Mouse (Mus musculus): ENCODE measurements at regions not wholly inside any gene's neighbourhood (a gene's known extent, or its start where the extent isn't known, plus 50 kb on each side); places are given as distances from the start of the nearest gene placed in this dataset.
A peak's percentile ranks its signal among the peaks of the same experiment; 100 is the strongest.

DNA sequence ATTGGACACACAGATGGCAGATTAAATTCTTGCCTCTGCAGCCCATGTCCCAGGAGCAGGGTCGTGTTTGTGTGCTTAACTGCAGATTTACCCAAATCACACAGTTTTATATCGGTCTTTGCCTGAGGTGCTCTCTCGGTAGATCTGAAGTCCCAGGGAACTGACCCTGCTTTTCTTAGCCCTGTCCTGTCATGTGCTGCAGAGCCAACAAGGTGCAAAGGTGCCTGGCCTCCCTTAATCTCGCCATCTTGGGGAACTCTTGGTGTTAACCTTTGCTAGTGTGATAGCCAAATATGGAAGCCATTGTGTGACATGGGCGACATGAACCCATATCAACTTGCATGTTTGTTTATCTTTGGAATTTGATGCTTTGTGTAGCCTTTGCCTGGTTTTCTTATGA is 107.1 kb upstream of the Lyplal1 start:
- no peak overlapping the region for H3K4me3 ChIP-seq (replicated peaks; ENCODE audit: extremely low read depth, low read depth, low read length)
- no peak for DNase-seq
- WGBS: 40% methylated on average over 5 of the region's 5 CpGs
- H3K4me1 ChIP-seq (ENCODE audit: control insufficient read depth, insufficient read depth, low read length): peaks cover 3% of the 10 kb centered on the region
- TF ChIP-seq POLR2A (IDR thresholded peaks at IDR 0.05; ENCODE audit: borderline replicate concordance, extremely low read depth, low read depth, low read length): no peak
- no peak for TF ChIP-seq CTCF (IDR thresholded peaks at IDR 0.05; ENCODE audit: insufficient read depth, low read length)

GRCm38 (mm10) chr1:186223417-186223816 is 106.3 kb upstream of the Lyplal1 start:
- peaks cover 3% of the 10 kb centered on the region for H3K4me1 ChIP-seq (ENCODE audit: control insufficient read depth, insufficient read depth, low read length)
- WGBS: 60% methylated on average over 7 of the region's 7 CpGs
- TF ChIP-seq POLR2A (IDR thresholded peaks at IDR 0.05; ENCODE audit: borderline replicate concordance, extremely low read depth, low read depth, low read length) (no peak), CTCF (IDR thresholded peaks at IDR 0.05; ENCODE audit: insufficient read depth, low read length) (no peak)
- no peak overlapping the region for H3K4me3 ChIP-seq (replicated peaks; ENCODE audit: extremely low read depth, low read depth, low read length)
- no peak for DNase-seq

DNA sequence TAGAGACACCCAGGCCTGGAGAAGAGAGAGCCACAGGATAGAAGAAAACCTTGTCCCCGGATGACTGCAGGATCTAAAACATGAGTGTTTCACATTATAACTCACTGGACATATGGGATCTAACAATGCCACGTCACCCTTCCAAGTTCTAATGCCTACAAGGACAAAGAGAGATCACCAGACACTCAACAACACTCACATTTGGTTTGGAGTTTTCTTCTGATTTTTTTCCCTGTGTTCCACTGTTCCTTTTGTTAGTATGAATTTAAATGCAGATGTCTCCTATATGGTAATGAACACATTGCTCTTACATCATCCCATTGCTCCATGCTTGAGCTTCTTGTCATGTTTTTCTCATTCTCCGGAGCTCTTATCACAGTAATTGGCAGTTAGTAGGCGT is 101.9 kb upstream of the Lyplal1 start:
- WGBS: 82% methylated on average over 4 of the region's 4 CpGs
- H3K4me1 ChIP-seq (ENCODE audit: control insufficient read depth, insufficient read depth, low read length): no peaks in the 10 kb centered on the region
- no peak for DNase-seq
- no peak for TF ChIP-seq CTCF (IDR thresholded peaks at IDR 0.05; ENCODE audit: insufficient read depth, low read length)
- no peak for TF ChIP-seq POLR2A (IDR thresholded peaks at IDR 0.05; ENCODE audit: borderline replicate concordance, extremely low read depth, low read depth, low read length)
- no peak overlapping the region for H3K4me3 ChIP-seq (replicated peaks; ENCODE audit: extremely low read depth, low read depth, low read length)

- H3K4me1 ChIP-seq (ENCODE audit: control insufficient read depth, insufficient read depth, low read length): no peaks in the 10 kb centered on the region
- TF ChIP-seq CTCF (IDR thresholded peaks at IDR 0.05; ENCODE audit: insufficient read depth, low read length): no peak
- TF ChIP-seq POLR2A (IDR thresholded peaks at IDR 0.05; ENCODE audit: borderline replicate concordance, extremely low read depth, low read depth, low read length): no peak
- WGBS: 43% methylated on average over 3 of the region's 3 CpGs
- DNase-seq: no peak
- H3K4me3 ChIP-seq (replicated peaks; ENCODE audit: extremely low read depth, low read depth, low read length): no peak overlapping the region
Observed at GRCm38 (mm10) chr1:186217198-186217597, 100.1 kb upstream of the Lyplal1 start.

GRCm38 (mm10) chr1:186204151-186204550 is 87.0 kb upstream of the Lyplal1 start:
- TF ChIP-seq POLR2A (IDR thresholded peaks at IDR 0.05; ENCODE audit: borderline replicate concordance, extremely low read depth, low read depth, low read length) (no peak), CTCF (IDR thresholded peaks at IDR 0.05; ENCODE audit: insufficient read depth, low read length) (no peak)
- no peaks in the 10 kb centered on the region for H3K4me1 ChIP-seq (ENCODE audit: control insufficient read depth, insufficient read depth, low read length)
- no peak overlapping the region for H3K4me3 ChIP-seq (replicated peaks; ENCODE audit: extremely low read depth, low read depth, low read length)
- no peak for DNase-seq
- 77% methylated on average over 1 of the region's 1 CpGs for WGBS

GRCm38 (mm10) chr1:186202536-186202935 is 85.4 kb upstream of the Lyplal1 start:
- TF ChIP-seq CTCF (IDR thresholded peaks at IDR 0.05; ENCODE audit: insufficient read depth, low read length): no peak
- H3K4me1 ChIP-seq (ENCODE audit: control insufficient read depth, insufficient read depth, low read length): no peaks in the 10 kb centered on the region
- H3K4me3 ChIP-seq (replicated peaks; ENCODE audit: extremely low read depth, low read depth, low read length): no peak overlapping the region
- no peak for DNase-seq

DNA sequence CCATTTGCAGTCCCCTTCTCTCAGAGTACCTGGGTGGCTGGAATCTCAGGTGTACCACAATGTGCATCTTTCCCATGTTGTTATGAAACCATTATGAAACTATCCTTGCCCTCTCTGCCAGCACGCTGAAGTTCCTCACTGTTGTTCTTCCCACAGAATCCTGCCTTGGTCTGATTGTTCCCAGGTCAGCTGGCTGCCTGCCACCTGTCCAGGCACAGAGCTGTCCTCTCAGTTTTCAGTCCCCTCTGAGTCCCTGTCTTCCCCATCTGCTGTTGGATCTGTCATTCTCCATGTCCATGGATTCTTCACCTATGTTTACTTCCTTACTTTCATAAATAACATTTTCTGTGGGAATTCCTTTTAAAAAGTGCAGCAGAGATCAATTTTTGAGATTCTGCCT is 81.3 kb upstream of the Lyplal1 start:
- 71% methylated on average over 1 of the region's 1 CpGs for WGBS
- TF ChIP-seq POLR2A (IDR thresholded peaks at IDR 0.05; ENCODE audit: borderline replicate concordance, extremely low read depth, low read depth, low read length): no peak
- TF ChIP-seq CTCF (IDR thresholded peaks at IDR 0.05; ENCODE audit: insufficient read depth, low read length): no peak
- DNase-seq: no peak
- Histone ChIP-seq H3K4me1 (ENCODE audit: control insufficient read depth, insufficient read depth, low read length) (no peaks in the 10 kb centered on the region), H3K4me3 (replicated peaks; ENCODE audit: extremely low read depth, low read depth, low read length) (no peak overlapping the region)

- TF ChIP-seq POLR2A (IDR thresholded peaks at IDR 0.05; ENCODE audit: borderline replicate concordance, extremely low read depth, low read depth, low read length) (no peak), CTCF (IDR thresholded peaks at IDR 0.05; ENCODE audit: insufficient read depth, low read length) (no peak)
Observed at GRCm38 (mm10) chr1:186197057-186197456, 79.9 kb upstream of the Lyplal1 start.

GRCm38 (mm10) chr1:186189390-186189789 is 72.3 kb upstream of the Lyplal1 start:
- DNase-seq: peak; percentile 11
- TF ChIP-seq POLR2A (IDR thresholded peaks at IDR 0.05; ENCODE audit: borderline replicate concordance, extremely low read depth, low read depth, low read length) (no peak), CTCF (IDR thresholded peaks at IDR 0.05; ENCODE audit: insufficient read depth, low read length) (no peak)
- 63% methylated on average over 11 of the region's 11 CpGs for WGBS
- Histone ChIP-seq H3K4me1 (ENCODE audit: control insufficient read depth, insufficient read depth, low read length) (no peaks in the 10 kb centered on the region), H3K4me3 (replicated peaks; ENCODE audit: extremely low read depth, low read depth, low read length) (no peak overlapping the region)

More at GRCm38 (mm10) chr1:186197057-186197456, 79.9 kb upstream of the Lyplal1 start:
- WGBS: 72% methylated on average over 2 of the region's 2 CpGs
- H3K4me3 ChIP-seq (replicated peaks; ENCODE audit: extremely low read depth, low read depth, low read length): no peak overlapping the region
- DNase-seq: peak; percentile 8
- no peaks in the 10 kb centered on the region for H3K4me1 ChIP-seq (ENCODE audit: control insufficient read depth, insufficient read depth, low read length)

GRCm38 (mm10) chr1:186187372-186187771 is 70.3 kb upstream of the Lyplal1 start:
- no peak for DNase-seq
- 95% methylated on average over 5 of the region's 5 CpGs for WGBS
- H3K4me3 ChIP-seq (replicated peaks; ENCODE audit: extremely low read depth, low read depth, low read length): no peak overlapping the region
- TF ChIP-seq POLR2A (IDR thresholded peaks at IDR 0.05; ENCODE audit: borderline replicate concordance, extremely low read depth, low read depth, low read length) (no peak), CTCF (IDR thresholded peaks at IDR 0.05; ENCODE audit: insufficient read depth, low read length) (no peak)
- peaks cover 2% of the 10 kb centered on the region; the same call in 1 of the 2 replicates for H3K4me1 ChIP-seq (ENCODE audit: control insufficient read depth, insufficient read depth, low read length)

Data from lung, adult 2 months (tissue).